ENCODE assay signal across 9 mouse cellular contexts in genomic region chr2:145957450-145957849, GRCm38 (mm10). TPM values are rescaled to one million over a fixed set of nuclear protein-coding genes. Genes with fewer than 3 reads are reported as not detected.
DNase-seq lines count a peak whose midpoint lies in the region; ATAC-seq and TF ChIP-seq lines count a peak whose summit lies in the region.
"Had no signal": no experiment of that assay in that cellular context is flagged by ENCODE, and none has a peak within 500 bp of the region (broad histone marks: within the 10 kb centered on the region; RNA-seq: fewer than 3 reads in every experiment).

No protein-coding gene starts in this region.

- peak; percentile 87 for TF ChIP-seq CTCF in stomach, postnatal 0 days (IDR thresholded peaks at IDR 0.05; ENCODE audit: low read depth)

- ATAC-seq in intestine, embryonic 14.5 days (replicated peaks; ENCODE audit: low FRiP score, low TSS enrichment, low read depth): 0 out of 2 replicates have a peak, but pooled peaks have one; percentile 43
- no peak for ATAC-seq in intestine, embryonic 16.5 days
- ATAC-seq in hindbrain, embryonic 16.5 days: peak; percentile 68
- no peak for ATAC-seq in stomach, postnatal 0 days (ENCODE audit: low FRiP score, low TSS enrichment)

- H3K27ac ChIP-seq in intestine, embryonic 14.5 days (ENCODE audit: low read depth): no peak overlapping the region
- H3K27ac ChIP-seq in intestine, embryonic 16.5 days (ENCODE audit: low read length): no peak overlapping the region
- H3K27ac ChIP-seq in hindbrain, embryonic 16.5 days (ENCODE audit: low read depth, low read length): no peak overlapping the region
- no peak overlapping the region for H3K27ac ChIP-seq in stomach, postnatal 0 days (replicated peaks)
- H3K27ac ChIP-seq: limb, embryonic 15.5 days had no signal

- no peak for TF ChIP-seq EP300 in stomach, postnatal 0 days (optimal IDR thresholded peaks at IDR 0.05)

- no peaks in the 10 kb centered on the region for H3K36me3 ChIP-seq in intestine, embryonic 14.5 days (ENCODE audit: control insufficient read depth, insufficient read depth, low read length)
- H3K36me3 ChIP-seq in intestine, embryonic 16.5 days (ENCODE audit: control insufficient read depth, insufficient read depth, low read length): no peaks in the 10 kb centered on the region
- H3K36me3 ChIP-seq in hindbrain, embryonic 16.5 days (ENCODE audit: control insufficient read depth, insufficient read depth, low read length): no peaks in the 10 kb centered on the region
- H3K36me3 ChIP-seq in stomach, postnatal 0 days (ENCODE audit: control insufficient read depth, insufficient read depth, low read length): no peaks in the 10 kb centered on the region
- H3K36me3 ChIP-seq: limb, embryonic 15.5 days had no signal

- no peak overlapping the region for H3K4me3 ChIP-seq in intestine, embryonic 14.5 days (ENCODE audit: low read depth, low read length)
- H3K4me3 ChIP-seq in intestine, embryonic 16.5 days (ENCODE audit: low read length): no peak overlapping the region
- no peak overlapping the region for H3K4me3 ChIP-seq in hindbrain, embryonic 16.5 days (ENCODE audit: low read length)
- no peak overlapping the region for H3K4me3 ChIP-seq in stomach, postnatal 0 days (ENCODE audit: low read depth, low read length)
- H3K4me3 ChIP-seq: limb, embryonic 15.5 days had no signal

- no peak overlapping the region for H3K9ac ChIP-seq in intestine, embryonic 14.5 days (ENCODE audit: low read length)
- no peak overlapping the region for H3K9ac ChIP-seq in intestine, embryonic 16.5 days (ENCODE audit: low read depth, low read length)
- no peak overlapping the region for H3K9ac ChIP-seq in hindbrain, embryonic 16.5 days (ENCODE audit: low read depth, low read length)
- no peak overlapping the region for H3K9ac ChIP-seq in stomach, postnatal 0 days (ENCODE audit: low read length)
- H3K9ac ChIP-seq: limb, embryonic 15.5 days had no signal

- 12% methylated on average over 4 of the region's 4 CpGs for WGBS in intestine, embryonic 14.5 days
- WGBS in intestine, embryonic 16.5 days: 14% methylated on average over 4 of the region's 4 CpGs
- WGBS in hindbrain, embryonic 16.5 days: 10% methylated on average over 4 of the region's 4 CpGs
- WGBS in stomach, postnatal 0 days: 10% methylated on average over 4 of the region's 4 CpGs

- no peaks in the 10 kb centered on the region for H3K4me1 ChIP-seq in intestine, embryonic 14.5 days (replicated peaks; ENCODE audit: control insufficient read depth, insufficient read depth, low read length)
- H3K4me1 ChIP-seq in intestine, embryonic 16.5 days (ENCODE audit: control insufficient read depth, insufficient read depth, low read length): no peaks in the 10 kb centered on the region
- peaks cover 4% of the 10 kb centered on the region for H3K4me1 ChIP-seq in hindbrain, embryonic 16.5 days (ENCODE audit: control insufficient read depth, insufficient read depth, low read depth, low read length)
- H3K4me1 ChIP-seq in stomach, postnatal 0 days (replicated peaks; ENCODE audit: control insufficient read depth, insufficient read depth): no peaks in the 10 kb centered on the region
- H3K4me1 ChIP-seq: limb, embryonic 15.5 days had no signal

- no peaks in the 10 kb centered on the region for H3K27me3 ChIP-seq in intestine, embryonic 14.5 days (replicated peaks; ENCODE audit: control insufficient read depth, insufficient read depth, low read length)
- H3K27me3 ChIP-seq in intestine, embryonic 16.5 days (replicated peaks; ENCODE audit: control insufficient read depth, insufficient read depth, low read length): no peaks in the 10 kb centered on the region
- H3K27me3 ChIP-seq in hindbrain, embryonic 16.5 days (replicated peaks; ENCODE audit: control insufficient read depth, insufficient read depth, low read length): no peaks in the 10 kb centered on the region; the same call in 1 of the 2 replicates
- H3K27me3 ChIP-seq in stomach, postnatal 0 days (ENCODE audit: control insufficient read depth, insufficient read depth, low read length): no peaks in the 10 kb centered on the region
- H3K27me3 ChIP-seq: limb, embryonic 15.5 days had no signal

- DNase-seq in intestine, embryonic 14.5 days (ENCODE audit: low spot score): no peak
- DNase-seq in A20 (ENCODE audit: low read depth, low spot score): peak; percentile 45
- peak; percentile 42 for DNase-seq in Muller cell, postnatal 12 days (ENCODE audit: inconsistent ontology term)
- DNase-seq in stomach, postnatal 0 days (ENCODE audit: low spot score): no peak
- DNase-seq in spleen, postnatal 4 days (ENCODE audit: low spot score in 2 of 2): no peak
- no peak for DNase-seq in layer of hippocampus, adult 9-11 months

- no peak overlapping the region for H3K4me2 ChIP-seq in intestine, embryonic 14.5 days (ENCODE audit: low read length)
- H3K4me2 ChIP-seq in intestine, embryonic 16.5 days (ENCODE audit: low read depth, low read length): no peak overlapping the region
- no peak overlapping the region for H3K4me2 ChIP-seq in hindbrain, embryonic 16.5 days (ENCODE audit: low read length)
- no peak overlapping the region for H3K4me2 ChIP-seq in stomach, postnatal 0 days (replicated peaks; ENCODE audit: low read depth)
- H3K4me2 ChIP-seq: limb, embryonic 15.5 days had no signal

- H3K9me3 ChIP-seq in intestine, embryonic 14.5 days (ENCODE audit: control insufficient read depth, low read length): no peaks in the 10 kb centered on the region
- no peaks in the 10 kb centered on the region for H3K9me3 ChIP-seq in intestine, embryonic 16.5 days (ENCODE audit: control insufficient read depth, low read length)
- H3K9me3 ChIP-seq in hindbrain, embryonic 16.5 days (ENCODE audit: control insufficient read depth, low read length): no peaks in the 10 kb centered on the region
- no peaks in the 10 kb centered on the region for H3K9me3 ChIP-seq in stomach, postnatal 0 days (ENCODE audit: control insufficient read depth, low read length)
- H3K9me3 ChIP-seq: limb, embryonic 15.5 days had no signal

RNA-seq across cellular contexts. Expression of gene Crnkl1, which starts 22.6 kb away (rescaled TPM):
- polyA plus RNA-seq in intestine, embryonic 14.5 days (2014; fragmentation: Nextera tagmentation; extraction: Ambion mirVana): 22.8 and 24.3 TPM in 2 replicates
- polyA plus RNA-seq in intestine, embryonic 16.5 days (2015; fragmentation: Nextera tagmentation; extraction: Ambion mirVana): 16.9 and 20.4 TPM in 2 replicates
- polyA plus RNA-seq in hindbrain, embryonic 16.5 days (2015; fragmentation: Nextera tagmentation; extraction: Ambion mirVana): 18.3 and 19.1 TPM in 2 replicates
- polyA plus RNA-seq in stomach, postnatal 0 days (2015; fragmentation: Nextera tagmentation; extraction: Ambion mirVana): 13.4 and 15.2 TPM in 2 replicates

RNA-seq across cellular contexts. Expression of gene Cfap61, which starts 22.9 kb away (rescaled TPM):
- 0.24 and 0.38 TPM in 2 replicates for polyA plus RNA-seq in intestine, embryonic 14.5 days (2014; fragmentation: Nextera tagmentation; extraction: Ambion mirVana)
- polyA plus RNA-seq in intestine, embryonic 16.5 days (2015; fragmentation: Nextera tagmentation; extraction: Ambion mirVana): 0.51 and 0.67 TPM in 2 replicates
- 4.8 and 5.1 TPM in 2 replicates for polyA plus RNA-seq in hindbrain, embryonic 16.5 days (2015; fragmentation: Nextera tagmentation; extraction: Ambion mirVana)
- polyA plus RNA-seq in stomach, postnatal 0 days (2015; fragmentation: Nextera tagmentation; extraction: Ambion mirVana): 0.16 and 0.77 TPM in 2 replicates

RNA-seq across cellular contexts. Expression of gene Naa20, which starts 55.6 kb away (rescaled TPM):
- 171 and 181 TPM in 2 replicates for polyA plus RNA-seq in intestine, embryonic 14.5 days (2014; fragmentation: Nextera tagmentation; extraction: Ambion mirVana)
- polyA plus RNA-seq in intestine, embryonic 16.5 days (2015; fragmentation: Nextera tagmentation; extraction: Ambion mirVana): 137 TPM in 2 replicates
- 126 and 139 TPM in 2 replicates for polyA plus RNA-seq in hindbrain, embryonic 16.5 days (2015; fragmentation: Nextera tagmentation; extraction: Ambion mirVana)
- polyA plus RNA-seq in stomach, postnatal 0 days (2015; fragmentation: Nextera tagmentation; extraction: Ambion mirVana): 119 and 134 TPM in 2 replicates

Comparison
In these comparisons a context has a peak if more than half of its experiments do, and no peak if none do; other contexts are left out.
1. ATAC-seq: peak in intestine, embryonic 14.5 days (single experiment) and hindbrain, embryonic 16.5 days (single experiment); none in intestine, embryonic 16.5 days (single experiment) and stomach, postnatal 0 days (single experiment).
2. DNase-seq: peak in A20 (single experiment) and Muller cell, postnatal 12 days (single experiment); none in intestine, embryonic 14.5 days (single experiment), stomach, postnatal 0 days (single experiment), spleen, postnatal 4 days (0 of 2) and layer of hippocampus, adult 9-11 months (single experiment).